Mouse (Mus musculus) ovary, adult 18-20 months (tissue): ENCODE measurements around the gene Mroh8.
"Not testable (repeated sequence)": the region's sequence is repeated elsewhere in the genome, so short reads cannot be mapped to it uniquely, and the experiment has no call there.

Experiments
- DNase-seq: peaks from one replicate; pipeline ENCODE4 v3.0.0; 2022; ENCODE audit warnings: low spot score, mixed read lengths

Mroh8 gene

DNA sequence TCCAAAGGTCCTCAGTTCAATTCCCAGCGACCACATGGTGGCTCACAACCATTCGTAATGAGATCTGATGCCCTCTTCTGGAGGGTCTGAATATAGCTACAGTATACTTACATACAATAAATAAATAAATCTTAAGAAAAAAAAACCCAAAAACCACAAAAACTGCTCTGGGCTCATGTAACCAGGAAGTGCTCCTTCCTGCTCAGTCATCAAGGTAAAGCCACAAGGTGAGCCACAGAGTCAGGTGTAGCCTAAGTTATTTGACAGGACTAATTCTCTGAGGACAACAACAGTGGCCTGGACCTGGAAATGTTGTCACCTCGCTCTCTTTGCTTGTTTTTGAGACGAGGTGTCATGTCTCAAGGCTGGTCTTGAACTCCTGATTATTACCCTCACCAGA lies 88.7 kb downstream of the Mroh8 start:
- DNase-seq: no peak

DNA sequence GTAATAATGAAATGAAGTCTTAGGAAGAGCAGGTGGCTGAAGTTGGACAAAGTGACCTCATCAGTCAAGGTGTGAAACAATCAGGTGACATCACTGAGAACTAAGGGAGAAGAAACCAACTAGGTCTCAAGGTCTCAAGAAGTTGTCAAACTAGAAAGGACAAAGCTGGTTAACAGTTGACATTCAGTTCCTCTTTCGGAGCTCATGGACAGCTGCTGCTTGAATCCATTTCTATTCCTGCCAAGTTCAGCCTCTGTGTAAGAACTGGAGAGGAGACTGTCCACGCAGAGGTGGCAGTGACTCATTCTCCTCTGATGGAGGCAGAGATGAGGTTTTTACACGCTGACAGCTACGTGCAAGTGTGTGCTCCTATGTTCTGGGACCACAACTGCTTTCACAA lies 92.1 kb downstream of the Mroh8 start:
- no peak for DNase-seq

DNA sequence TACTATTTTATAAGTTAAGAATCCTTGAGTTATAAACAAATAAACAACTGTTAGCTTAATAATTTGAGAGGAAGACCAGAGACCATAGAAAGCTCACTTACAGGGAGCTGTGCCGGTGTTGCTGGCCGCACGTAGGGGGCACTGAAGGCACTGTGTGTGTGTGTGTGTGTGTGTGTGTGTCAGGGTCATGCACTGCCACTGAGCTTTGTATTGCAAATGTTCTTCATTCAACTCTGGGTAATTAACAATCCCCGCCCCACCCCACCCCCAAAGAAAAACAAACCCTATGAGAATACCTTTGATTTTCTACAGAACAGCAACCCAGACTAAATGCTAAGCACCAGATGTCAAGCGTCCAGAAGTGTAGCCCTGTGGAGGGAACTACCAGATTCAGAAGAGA lies 92.8 kb downstream of the Mroh8 start:
- DNase-seq: no peak

DNA sequence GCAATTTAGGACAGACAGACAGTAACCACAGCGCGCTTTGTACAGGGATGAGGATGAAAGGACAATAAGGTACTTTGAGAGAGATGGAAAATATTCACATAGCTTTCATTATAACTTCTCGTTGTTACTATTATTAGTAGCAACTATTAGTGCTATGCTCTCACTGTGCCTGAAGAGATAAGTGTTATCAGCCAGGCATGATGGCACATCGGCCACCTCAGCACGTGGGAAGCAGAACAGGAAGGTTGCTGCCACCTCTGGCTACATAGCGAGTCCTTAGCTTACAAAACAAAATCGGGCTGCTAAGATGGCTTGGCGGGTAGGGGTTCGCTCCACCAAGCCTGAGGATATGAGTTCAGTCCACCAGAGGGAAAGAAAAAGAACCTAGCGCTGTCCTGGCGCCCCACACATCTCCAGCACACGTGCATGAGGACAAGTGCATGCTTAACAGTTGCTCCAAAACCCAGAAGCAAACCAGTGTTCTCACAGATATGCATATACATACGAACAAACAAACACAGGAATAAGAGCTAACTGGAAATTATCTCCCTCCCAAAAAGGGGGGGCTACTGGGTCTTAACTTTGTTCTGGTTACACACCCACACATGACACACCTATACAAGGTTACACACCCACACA lies 94.2 kb downstream of the Mroh8 start:
- DNase-seq: no peak

DNA sequence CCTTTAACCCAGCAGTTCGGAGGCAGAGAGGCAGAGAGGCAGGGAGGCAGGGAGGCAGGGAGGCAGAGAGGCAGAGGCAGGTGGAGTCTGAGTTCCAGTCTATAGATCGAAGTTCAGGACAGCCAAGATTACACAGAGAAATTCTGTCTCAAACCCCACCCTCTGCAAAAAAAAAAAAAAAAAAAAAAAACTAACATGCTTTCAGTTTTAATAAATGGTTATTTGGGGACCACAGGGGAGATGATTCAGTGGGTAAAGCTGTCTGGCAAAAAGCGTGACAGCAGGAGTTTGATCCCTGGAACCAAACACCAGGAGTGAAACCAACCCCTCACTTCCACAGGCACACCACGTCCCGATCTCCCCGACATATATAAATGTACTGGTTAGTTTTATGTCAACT lies 101.2 kb downstream of the Mroh8 start:
- no peak for DNase-seq

DNA sequence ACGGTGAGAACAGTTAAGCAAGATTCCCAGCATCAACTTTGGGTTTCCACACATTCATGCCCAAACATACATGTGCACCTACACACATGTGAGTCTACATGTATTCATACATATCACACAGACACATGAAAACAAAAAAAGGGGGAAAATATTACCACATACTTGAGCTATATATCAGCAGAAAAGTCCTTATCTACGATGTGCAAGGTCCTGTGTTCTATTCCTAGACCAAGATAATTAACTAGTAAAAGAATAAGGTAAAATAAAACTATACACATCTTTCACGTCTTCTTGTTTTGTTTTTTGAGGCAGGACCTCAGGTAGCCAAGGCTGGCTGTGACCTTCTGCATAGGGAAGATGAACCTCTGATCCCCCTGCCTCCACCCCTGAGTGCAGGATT lies 103.1 kb downstream of the Mroh8 start:
- DNase-seq: no peak

DNA sequence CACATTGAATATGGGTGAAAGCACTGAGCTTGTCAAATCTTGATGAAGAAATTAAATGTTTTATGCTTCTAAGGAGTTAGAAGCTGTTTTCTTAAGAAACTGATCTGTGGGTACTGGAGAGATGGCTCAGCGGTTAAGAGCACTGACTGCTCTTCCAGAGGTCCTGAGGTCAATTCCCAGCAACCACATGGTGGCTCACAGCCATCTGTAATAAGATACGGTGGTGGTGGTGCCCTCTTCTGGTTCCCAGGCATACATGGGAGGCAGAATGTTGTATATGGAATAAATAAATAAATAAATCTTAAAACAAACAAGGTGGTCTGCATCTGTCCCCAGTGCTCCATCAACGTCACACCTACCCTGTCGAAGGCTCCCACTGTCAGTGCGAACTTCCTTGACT lies 104.9 kb downstream of the Mroh8 start:
- DNase-seq: no peak

DNA sequence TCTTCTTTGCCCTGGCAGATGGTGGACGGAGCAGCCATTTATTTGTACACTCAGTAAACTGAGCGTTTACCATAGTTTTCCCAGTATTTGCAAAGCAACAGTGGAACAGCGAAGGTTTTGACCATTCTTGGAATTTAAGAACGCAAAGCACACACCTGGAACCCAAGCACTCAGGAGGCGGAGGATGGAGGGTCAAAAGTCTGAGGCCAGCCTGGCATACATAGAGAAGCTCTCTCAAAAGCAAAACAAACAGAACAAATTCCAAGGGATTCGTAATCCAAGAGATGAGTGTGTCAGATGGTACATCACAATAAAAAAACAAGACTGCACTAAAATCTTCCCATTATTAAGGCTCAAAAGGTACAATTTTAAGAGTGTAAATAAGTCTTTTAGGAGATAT lies 105.8 kb downstream of the Mroh8 start:
- no peak for DNase-seq

DNA sequence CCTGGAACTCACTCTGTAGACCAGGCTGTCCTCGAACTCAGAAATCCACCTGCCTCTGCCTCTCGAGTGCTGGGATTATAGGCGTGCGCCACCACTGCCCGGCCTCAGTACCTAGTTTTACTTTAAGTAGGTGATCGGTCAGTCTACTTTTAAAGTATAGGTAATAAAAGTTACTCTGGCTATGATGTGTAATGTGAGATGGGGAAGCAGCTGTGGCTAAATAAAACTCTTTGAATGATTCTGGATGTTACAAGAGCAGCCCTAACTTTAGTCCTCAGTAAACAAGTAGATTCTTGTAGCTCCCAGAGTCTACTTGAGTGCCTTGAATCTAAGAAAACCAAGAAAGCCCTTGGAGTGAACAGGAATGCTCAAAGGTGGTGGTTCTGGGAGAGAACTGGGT lies 106.4 kb downstream of the Mroh8 start:
- DNase-seq: no peak

DNA sequence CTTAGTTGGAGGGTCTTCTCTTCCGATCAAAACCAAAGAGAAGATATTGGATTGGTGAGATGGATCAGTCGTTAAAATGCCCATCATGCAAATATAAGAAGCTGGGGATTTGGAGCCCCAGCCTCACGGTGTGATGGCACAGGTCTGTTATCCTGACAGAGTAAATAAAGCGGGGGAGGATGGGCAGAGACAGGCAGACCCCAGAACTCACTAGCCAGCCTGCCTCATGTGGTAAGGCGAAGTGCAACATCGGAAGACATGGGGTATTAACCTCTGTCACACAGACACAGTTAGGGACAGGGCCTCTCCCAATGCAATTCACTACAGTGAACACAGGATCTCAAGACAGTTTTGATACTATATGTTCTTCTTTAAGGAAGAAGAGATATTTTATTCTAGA lies 108.7 kb downstream of the Mroh8 start:
- no peak for DNase-seq

DNA sequence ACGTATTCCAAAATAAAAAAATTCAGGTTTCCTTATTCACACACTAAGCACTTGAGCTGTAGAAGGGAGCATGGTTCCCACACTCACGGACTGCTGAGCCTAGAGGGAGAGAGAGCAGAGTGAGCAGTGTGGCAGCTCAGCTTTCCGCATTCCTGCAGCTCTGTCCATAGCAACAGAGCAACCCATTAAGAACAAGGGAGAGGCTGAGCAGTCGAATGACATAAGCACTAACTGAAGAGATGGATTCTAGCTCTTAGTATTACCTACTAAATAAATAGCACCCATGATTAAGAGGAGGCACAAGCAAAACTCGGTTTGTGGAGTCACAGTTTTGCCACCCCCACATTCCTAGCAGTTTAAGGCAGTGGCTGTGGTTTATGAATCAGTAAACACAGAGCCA lies 109.2 kb downstream of the Mroh8 start:
- DNase-seq: no peak

DNA sequence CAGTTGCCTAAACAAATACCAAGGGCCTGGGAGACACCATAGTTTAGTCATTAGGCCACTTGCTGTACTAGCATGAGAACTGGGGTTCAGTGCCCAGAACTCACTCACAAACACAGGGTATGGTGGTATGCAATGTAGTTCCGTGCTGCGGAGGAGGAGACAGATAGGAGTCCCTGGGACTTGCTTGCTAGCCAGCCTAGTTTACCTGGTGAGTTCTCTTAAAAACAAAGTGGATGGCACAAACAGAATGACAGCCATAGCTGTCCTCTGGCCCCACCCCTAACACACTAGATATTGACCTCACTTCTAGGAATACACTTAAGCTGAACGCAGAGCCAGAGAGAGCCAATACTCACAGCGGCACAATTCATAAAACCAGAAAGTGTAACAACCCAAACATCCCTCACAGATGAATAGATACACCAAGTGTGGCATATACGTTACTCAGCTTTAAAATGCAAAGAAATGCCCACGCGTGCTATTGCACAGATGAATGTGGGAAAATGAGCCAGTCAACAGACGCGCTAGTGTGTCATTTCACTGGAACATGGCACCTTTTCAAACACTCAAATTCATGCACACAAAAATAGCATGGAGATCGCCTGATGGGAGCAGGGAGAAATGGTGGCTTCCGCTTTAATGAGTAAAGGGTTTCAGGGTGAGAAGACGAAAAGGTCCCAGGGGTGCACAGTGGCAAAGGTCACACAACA lies 112.8 kb downstream of the Mroh8 start:
- no peak for DNase-seq

DNA sequence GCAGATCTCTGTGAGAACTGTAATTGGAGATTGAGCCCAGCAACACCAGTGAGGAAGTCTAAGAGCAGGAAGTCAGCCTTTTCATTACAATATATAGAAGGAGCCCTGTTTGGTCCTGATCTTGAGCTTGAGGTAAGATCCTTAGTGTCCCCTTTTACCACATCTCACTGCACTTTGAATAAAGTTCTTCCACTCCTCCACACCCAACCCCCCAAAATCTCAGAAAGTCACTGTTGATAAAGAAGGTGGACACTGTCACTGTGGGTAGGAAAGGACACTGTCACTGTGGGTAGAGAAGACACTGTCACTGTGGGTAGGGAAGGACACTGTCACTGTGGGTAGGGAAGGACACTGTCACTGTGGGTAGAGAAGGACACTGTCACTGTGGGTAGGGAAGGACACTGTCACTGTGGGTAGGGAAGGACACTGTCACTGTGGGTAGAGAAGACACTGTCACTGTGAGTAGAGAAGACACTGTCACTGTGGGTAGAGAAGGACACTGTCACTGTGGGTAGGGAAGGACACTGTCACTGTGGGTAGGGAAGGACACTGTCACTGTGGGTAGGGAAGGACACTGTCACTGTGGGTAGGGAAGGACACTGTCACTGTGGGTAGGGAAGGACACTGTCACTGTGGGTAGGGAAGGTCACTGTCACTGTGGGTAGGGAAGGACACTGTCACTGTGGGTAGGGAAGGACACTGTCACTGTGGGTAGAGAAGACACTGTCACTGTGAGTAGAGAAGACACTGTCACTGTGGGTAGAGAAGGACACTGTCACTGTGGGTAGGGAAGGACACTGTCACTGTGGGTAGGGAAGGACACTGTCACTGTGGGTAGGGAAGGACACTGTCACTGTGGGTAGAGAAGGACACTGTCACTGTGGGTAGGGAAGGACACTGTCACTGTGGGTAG lies 113.8 kb downstream of the Mroh8 start:
- DNase-seq: not testable (repeated sequence)

DNA sequence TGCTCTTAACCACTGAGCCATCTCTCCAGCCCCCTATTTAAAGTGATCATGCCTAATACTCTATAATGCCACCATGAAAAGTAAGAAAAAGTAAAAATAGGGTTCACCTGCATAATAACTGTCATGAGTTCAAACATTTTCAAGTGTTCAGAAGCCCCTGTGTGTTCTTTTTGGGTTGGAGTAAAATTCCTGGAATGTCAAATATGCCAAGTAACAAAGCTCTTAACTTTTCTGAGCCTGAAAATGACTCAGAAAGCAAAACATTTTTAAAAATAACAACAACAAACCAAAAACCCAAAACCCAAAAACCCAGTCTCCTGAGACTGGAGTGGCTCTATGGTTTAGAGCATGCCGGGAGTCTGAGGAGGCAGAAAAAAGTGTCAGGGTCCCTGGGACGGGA lies 115.2 kb downstream of the Mroh8 start:
- no peak for DNase-seq
